Mouse (Mus musculus) G1E-ER4 (cell line): ENCODE data around the gene Tcf7l1. TPM values are rescaled to one million over a fixed set of nuclear protein-coding genes. Genes with fewer than 3 reads are reported as not detected.

Experiments used
- GATA1 ChIP-seq: IDR thresholded peaks from one replicate; pipeline ENCODE4 v1.8.0; 2012; ENCODE audit warnings: low read length, inconsistent platforms
- polyA plus RNA-seq: library from polyadenylated mRNA; stranded (reverse); fragments of >175 nt; gene quantifications from 2 replicates; pipeline ENCODE4 v1.2.3, GENCODE M21; 2012

Tcf7l1 gene
- polyA plus RNA-seq, 1 experiment = not detected

DNA sequence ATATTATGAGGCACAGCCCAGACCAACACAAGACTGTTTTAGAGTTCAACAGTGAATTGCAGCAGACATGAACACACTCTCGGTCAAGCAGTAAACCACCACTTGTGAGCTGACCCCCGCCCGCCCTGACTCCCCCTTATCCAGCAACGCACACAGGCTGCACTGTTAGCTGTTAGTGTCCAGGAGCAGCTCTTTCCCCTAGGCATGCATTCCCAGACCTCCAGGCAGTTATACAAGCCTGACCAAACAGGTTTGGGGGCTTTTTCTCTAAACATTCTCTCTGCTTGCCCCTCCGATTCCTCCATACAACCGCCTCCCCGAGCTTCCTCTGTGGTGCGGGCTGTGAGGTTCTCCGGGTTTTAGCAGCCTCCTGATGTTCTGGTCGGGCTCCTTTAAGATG lies 112.0 kb downstream of the Tcf7l1 start:
- no peak for TF ChIP-seq GATA1

DNA sequence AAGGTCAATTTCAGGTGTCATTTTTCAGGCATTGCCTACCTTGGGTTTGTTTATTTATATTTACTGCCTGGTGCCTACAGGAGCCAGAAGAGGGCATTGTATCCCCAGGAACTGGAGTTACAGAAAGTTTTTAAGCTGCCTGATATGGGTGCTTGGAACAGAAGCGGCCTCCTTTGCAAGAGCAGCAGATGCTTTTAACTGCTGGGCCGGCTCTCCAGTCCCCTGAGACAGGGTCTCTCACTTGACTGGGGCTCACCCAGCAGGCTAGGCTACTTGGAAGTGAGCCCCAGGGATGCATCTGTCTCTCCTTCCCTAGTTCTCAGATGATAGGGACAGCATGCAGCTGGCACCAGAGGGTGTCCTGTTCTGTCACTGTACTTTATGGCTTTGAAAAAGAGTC lies 112.7 kb downstream of the Tcf7l1 start:
- TF ChIP-seq GATA1 = no peak

DNA sequence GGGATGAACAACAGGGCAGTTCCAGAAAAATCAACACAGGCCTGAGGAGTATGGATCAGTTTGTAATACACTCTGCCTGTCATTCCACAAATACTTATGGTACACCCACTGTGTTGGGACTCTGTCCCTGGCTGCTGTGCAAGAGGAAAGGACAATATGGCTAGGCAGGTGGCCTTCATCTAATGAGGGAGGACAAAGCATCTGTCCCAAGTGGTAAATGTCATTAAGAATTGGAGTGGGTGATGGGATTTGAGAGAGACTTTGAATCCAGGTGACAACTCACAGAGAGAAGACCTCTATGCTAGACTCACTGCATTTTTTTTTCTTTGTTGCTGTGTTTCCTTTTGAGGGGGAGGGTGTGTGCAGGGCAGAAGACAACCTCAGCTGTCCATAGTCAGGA lies 115.3 kb downstream of the Tcf7l1 start:
- TF ChIP-seq GATA1 = no peak

DNA sequence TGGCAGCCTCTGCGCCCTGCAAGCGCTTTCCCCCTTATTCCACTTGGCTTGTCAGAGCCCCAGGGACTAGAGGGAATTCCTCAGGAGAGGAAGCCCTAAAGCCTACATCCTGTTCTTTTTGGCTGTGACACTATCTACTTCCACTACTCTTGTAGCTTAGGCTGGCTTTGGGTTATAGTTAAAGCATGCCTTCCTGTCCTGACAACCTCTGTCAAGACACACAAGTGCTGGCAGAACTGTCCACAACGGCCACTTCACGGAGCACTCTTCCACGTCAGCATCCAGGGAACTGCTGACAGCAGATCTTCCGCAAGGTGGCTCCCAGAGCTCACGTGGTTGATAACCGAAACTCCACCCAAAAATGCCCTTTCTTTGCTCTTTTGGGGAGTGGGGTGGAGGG lies 117.9 kb downstream of the Tcf7l1 start:
- no peak for TF ChIP-seq GATA1

DNA sequence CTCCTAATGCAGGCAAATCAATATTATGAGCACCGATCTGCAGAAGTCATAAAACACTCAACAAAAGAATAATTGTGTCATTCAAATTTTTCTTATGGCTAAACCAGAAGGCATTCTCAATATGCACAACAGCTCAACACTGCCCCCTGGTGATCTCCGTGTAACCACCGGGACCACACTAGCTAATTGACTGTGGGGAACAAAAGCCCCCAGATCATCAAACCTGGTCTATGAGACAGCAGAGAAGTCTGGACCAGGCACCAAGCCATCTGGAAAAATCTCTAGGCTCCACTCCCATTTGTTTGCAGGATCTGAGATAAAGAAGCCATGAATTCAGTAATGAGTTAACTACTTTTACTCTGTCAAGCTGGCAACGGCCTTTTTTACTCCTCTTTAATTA lies 122.0 kb downstream of the Tcf7l1 start:
- TF ChIP-seq GATA1 = no peak

DNA sequence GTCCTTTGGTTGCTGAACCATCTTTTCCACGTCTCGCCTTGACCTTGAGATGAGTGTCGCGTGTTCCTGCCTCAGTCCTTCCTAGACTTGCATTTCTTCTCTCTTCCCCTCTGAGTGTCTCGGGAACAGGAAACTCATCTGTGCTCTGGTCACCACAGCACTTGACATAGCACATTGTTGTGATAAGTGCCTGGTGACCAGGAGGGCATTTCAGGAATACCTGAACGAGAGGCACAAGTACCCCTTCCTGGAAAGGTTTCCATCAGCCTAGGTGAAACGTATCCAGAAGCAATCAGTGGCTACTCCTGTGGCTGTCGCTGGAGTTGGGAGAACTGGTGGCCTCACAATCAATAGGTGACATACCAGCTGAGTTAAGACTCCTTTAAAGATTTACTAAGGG lies 124.8 kb downstream of the Tcf7l1 start:
- no peak for TF ChIP-seq GATA1

DNA sequence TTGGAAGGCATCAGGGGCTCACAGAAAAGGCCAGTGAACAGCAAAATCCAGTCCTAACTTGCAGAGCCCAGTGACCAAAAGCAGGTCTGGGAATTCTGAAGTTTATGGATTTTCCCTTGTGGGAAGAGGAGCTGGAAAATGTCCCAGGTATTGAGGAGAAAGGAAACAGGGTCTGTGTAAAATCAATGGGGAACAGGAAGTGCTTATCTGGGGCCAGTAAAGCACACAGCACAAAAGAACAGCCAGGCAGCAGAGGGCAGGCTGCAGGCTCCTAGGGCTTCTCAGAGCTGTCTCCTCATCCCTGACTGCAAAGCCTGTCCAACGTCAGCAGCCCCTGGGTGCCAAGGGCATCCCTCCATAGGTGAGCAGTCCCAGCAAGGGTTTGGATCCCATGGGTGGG lies 126.1 kb downstream of the Tcf7l1 start:
- TF ChIP-seq GATA1 = no peak

DNA sequence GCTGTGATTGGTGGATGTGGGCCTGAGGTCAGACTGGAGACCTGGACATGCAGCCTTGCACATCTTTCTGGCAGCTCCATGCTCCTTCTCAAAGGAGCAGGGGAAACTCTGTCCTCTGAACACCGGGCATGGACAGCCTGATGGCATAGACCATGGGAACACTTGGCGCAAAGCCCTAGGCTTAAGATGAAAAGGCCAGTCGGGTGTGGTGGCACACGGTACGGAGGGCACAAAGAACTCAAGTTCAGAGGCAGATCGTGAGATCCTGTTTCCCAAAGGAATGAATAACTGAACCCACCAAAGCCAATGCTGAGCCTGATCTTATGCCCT lies 128.7 kb downstream of the Tcf7l1 start:
- TF ChIP-seq GATA1 = no peak

DNA sequence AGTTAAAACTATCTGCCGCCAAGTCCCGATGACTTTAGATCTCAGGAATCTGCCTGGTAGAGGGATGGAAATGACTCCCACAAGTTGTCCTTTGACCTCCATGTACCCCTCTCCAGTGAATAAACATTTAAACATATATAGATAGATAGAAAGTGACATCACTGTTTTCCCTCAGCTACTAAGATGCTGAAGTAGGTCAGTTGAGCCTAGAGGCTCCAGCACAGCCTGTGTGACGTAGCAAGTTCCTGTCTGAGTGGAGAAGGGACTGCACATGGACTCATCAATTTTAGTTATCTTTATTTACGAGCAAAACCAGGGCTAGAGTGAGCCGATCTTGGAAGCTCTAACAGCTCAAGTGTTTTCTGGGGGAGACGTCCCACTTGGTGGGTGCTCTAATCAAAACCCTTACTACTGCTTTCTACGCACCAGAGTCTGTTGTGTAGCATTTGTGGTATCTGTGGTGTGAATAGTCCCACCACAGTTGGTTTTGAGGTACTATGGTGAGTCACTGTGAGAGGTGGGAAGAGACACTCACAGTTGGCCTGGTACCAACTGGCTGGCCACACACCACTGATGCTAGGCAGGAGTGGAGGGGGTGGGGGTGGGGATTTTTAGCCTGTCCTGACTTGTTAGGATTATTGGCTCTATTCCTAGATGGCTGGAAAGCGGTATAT lies 129.2 kb downstream of the Tcf7l1 start:
- TF ChIP-seq GATA1 = no peak

DNA sequence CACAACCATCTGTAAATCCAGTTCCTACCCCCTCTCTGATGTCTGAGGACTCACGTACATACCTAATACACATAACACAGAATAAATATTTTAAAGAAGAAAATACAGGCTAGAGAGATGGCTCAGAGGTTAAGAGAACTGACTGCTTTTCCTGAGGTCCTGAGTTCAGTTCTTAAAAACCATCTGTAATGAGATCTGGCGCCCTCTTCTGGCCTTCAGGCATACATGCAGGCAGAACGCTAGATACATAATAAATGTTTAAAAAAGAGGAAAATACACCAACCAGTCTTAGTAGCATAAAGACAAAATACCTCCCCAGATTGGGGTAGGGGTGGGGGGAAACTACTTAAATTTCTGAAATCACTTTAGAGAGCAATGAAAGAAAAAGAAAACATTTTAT lies 131.0 kb downstream of the Tcf7l1 start:
- TF ChIP-seq GATA1 = no peak

DNA sequence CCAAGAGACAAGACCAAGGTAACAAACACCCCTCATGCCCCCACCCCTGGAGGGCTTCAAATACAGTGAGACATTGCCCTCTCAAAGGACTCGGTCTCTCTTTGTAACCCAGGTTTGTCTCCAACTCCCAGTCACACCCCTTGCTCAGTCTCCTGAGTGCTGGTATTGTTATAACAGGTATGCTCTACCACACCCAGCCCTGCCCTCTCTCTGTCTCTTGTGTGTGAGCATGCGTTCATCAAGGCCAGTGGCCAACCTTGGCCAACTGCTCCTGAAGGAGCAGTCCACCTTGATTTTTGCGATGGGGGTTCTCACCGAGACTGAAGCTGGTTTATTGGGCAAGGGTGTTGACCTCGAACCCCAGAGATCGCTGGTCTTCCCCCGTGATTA lies 133.0 kb downstream of the Tcf7l1 start:
- no peak for TF ChIP-seq GATA1

DNA sequence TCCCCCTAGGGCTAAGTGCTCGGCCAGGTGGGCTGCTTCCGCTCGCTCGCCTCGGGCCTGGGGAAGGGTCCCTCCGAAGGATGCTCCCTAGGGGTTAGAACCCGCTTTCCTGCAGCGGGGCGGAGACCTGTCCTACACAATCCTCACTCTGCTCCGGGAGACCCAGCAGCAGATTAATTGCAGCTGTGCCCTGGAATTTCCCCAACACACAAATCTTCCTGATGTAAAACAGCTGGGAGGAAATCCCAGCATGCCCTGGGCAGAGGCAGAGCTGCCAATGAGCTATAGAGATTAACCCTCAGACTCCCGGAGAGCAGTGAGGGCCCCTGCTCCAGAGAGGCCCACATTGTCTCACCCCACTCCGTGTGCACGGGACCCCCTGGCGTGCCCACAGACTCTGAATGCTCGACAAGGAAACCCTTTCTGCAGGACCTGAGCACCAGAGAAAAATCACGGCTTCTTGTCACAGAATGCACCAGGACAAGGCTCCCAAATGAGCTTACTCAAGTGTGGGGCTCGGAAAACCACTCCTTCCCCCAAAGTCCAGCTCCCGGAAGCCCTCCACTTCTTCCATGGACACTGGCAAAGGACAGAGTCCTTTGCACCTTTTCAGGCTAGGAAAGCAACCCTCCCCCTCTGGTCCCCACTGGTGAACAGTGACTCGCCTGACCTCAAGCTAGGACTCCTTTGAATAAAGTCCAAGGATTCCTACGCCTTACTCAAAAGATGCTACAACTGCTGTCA lies 133.6 kb downstream of the Tcf7l1 start:
- no peak for TF ChIP-seq GATA1

DNA sequence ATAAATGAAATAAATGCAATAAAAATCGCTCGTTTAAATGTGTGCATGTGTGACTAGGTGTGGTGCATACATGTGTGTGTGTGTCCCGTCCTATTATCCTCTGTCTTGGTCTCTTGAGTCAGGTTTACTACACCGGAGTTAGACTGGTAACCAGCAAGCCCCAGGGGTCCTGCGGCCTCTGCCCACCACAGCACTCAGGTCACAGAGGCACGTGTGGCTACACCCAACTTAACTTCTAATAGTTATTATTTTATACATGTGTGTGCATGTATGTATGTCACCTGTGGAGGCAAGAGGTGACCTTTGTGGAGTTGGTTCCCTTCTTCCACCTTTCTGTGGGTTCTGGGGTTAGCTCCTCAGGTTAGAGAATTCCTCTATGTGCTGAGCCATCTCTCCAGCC lies 134.7 kb downstream of the Tcf7l1 start:
- TF ChIP-seq GATA1 = no peak

DNA sequence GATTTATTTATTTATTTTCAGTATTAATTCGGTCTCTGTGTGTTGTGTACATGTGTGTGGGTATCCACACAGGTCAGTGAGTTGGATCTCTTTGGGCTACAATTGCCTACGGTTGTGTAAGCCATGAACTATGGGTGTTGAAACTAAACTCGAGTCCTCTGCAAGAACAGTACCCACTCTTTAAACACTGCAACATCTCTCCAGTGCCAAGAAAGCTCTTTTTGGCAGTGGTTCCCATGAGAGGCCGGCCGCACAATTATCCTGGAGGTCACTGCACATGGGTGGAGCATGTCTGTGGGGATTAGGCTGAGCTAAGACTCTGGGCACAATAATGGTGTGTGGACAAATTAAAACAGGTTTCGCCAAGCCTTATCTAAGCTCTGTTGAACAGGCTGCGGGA lies 135.6 kb downstream of the Tcf7l1 start:
- no peak for TF ChIP-seq GATA1

DNA sequence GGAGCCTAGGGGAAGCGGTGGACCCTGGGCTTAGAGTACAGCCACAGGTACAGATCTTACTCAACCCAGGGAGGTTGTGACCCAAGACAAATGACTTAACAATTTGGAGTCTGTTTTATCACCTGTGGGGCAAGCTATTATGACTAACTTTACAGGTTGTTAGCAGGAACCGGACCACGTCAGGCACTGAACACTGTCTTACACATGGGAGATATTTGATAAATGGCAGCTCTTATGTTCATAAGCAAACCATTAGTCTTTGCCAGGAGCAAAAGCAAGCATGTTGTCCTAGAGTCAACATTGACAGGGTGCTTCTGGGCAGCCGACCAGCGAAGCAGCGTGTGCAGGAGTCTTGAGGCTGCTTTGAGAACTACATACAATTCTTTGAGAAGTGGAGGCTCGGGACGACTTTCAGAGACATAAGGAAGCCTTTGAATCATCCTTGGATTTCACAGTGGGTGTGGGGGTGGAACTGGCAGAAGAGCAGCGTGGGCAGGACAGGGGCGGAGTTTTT lies 138.7 kb downstream of the Tcf7l1 start:
- no peak for TF ChIP-seq GATA1

DNA sequence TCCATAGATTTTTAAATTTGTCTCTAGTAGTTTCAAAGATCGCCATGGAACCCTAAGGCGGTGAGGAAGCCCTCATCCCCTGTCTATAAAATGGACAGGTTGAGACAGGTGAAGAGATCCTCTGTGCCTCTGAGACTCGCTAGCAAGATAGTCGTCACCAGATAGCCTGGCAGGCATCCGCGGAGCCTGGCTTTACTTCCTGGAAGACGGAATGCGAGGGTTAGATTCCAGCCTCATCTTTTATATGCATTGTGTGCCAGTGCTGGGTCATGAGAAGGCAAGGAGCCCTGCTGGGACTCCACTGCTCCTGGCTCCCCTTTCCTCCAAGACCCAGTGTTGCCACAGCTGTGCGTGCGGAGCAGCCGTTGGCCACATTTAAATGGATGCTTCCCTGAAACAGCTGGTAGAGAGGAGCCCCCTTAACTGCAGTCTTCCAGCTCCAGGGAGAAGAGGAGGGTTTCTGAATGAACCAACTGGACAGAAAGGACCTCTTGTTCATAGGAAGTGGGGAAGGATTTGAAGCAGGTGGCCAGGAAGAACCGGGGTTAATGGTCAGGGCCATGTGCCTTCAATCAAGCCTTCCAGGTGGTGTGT lies 141.0 kb downstream of the Tcf7l1 start:
- TF ChIP-seq GATA1 = no peak

DNA sequence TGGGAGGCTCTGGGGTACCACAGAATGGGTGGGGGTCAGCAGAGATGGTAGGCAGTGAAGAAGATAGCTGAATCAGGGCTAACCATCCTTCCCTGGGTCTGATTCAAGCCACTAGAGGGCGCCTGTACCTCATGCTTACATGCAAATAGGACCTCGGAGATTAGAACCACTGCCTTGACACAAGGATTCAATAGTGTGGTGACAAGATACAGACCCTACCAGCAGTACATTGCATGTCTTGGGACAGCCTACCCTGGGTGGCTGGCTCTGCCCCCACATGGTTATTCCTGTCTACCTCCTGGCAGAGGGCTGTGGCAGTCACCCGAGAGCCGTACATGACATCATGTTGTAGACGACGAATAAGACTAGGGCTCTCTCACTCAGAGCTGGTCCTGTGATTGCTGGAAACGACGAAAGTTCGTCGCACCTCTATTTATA lies 141.7 kb downstream of the Tcf7l1 start:
- TF ChIP-seq GATA1 = no peak
